Mouse (Mus musculus) midbrain, embryonic 15.5 days (tissue): ENCODE measurements around the gene Mcl1. TPM values are rescaled to one million over a fixed set of nuclear protein-coding genes. Genes with fewer than 3 reads are reported as not detected.
"Not testable (repeated sequence)": the region's sequence is repeated elsewhere in the genome, so short reads cannot be mapped to it uniquely, and the experiment has no call there.

Experiments
- ATAC-seq: fragments of 200-750 bp; cut with Nextera tagmentation; replicated peaks from 2 replicates; pipeline ENCODE4 v1.8.0; 2017; ENCODE audit warnings: moderate TSS enrichment
- H3K27ac ChIP-seq: fragments of 300-500 bp; sonication (generic); 2 replicates; pipeline ENCODE4 v1.5.1; 2015; ENCODE audit warnings: mild to moderate bottlenecking, inconsistent platforms
- H3K27me3 ChIP-seq: fragments of 300-500 bp; sonication (generic); replicated peaks from 2 replicates; pipeline ENCODE4 v1.6.1; 2015; ENCODE audit warnings: inconsistent platforms
- H3K36me3 ChIP-seq: fragments of 300-500 bp; sonication (generic); replicated peaks from 2 replicates; pipeline ENCODE4 v1.6.1; 2015; ENCODE audit warnings: inconsistent platforms
- H3K4me1 ChIP-seq: fragments of 300-500 bp; sonication (generic); 2 replicates; pipeline ENCODE4 v1.6.1; 2015; ENCODE audit warnings: inconsistent platforms
- H3K4me2 ChIP-seq: fragments of 300-500 bp; sonication (generic); 2 replicates; pipeline ENCODE4 v1.6.1; 2015; ENCODE audit warnings: inconsistent platforms, mild to moderate bottlenecking, moderate library complexity
- H3K4me3 ChIP-seq: fragments of 300-500 bp; sonication (generic); 2 replicates; pipeline ENCODE4 v1.5.1; 2015; ENCODE audit warnings: mild to moderate bottlenecking, inconsistent platforms
- H3K9ac ChIP-seq: fragments of 300-500 bp; sonication (generic); 2 replicates; pipeline ENCODE4 v1.6.1; 2015; ENCODE audit warnings: mild to moderate bottlenecking, inconsistent platforms
- H3K9me3 ChIP-seq: fragments of 300-500 bp; sonication (generic); 2 replicates; pipeline ENCODE4 v1.6.1; 2016; ENCODE audit warnings: inconsistent platforms
- WGBS: fragments of 180-500 bp; shearing (Covaris S2); methylation state at CpG from one replicate; pipeline ENCODE4 v1.1.7; 2015; ENCODE audit warnings: mixed read lengths; 5-methylcytosine and 5-hydroxymethylcytosine counted together
- polyA plus RNA-seq: library from polyadenylated mRNA; unstranded; fragments of >200 nt; fragmentation: Nextera tagmentation; extraction: Ambion mirVana; gene quantifications from 2 replicates; pipeline ENCODE4 v1.2.1, GENCODE M21; 2015

The Mcl1 gene
- polyA plus RNA-seq, 1 experiment from 2014 or later = 47.8 TPM

GRCm38 (mm10) chr3:95662724-95663449 is 4.3 kb downstream of the Mcl1 start:
- no peak overlapping the region for H3K9ac ChIP-seq
- H3K36me3 ChIP-seq = no peaks in the 10 kb centered on the region; the same call in 1 of the 2 replicates
- no peaks in the 10 kb centered on the region for H3K9me3 ChIP-seq
- H3K4me2 ChIP-seq = peak overlapping the region; percentile 12; the same call in 1 of the 2 replicates
- no peak for ATAC-seq
- peaks cover 49% of the 10 kb centered on the region for H3K4me1 ChIP-seq
- no peaks in the 10 kb centered on the region for H3K27me3 ChIP-seq
- no peak overlapping the region for H3K4me3 ChIP-seq
- whole genome bisulfite sequencing = 88% methylated on average over 7 of the region's 7 CpGs
- H3K27ac ChIP-seq = no peak overlapping the region

GRCm38 (mm10) chr3:95663486-95663885 is 4.9 kb downstream of the Mcl1 start:
- ATAC-seq = no peak
- peaks cover 47% of the 10 kb centered on the region for H3K4me1 ChIP-seq
- H3K27ac ChIP-seq = no peak overlapping the region
- 90% methylated on average over 2 of the region's 2 CpGs for WGBS
- no peak overlapping the region for H3K9ac ChIP-seq
- no peaks in the 10 kb centered on the region for H3K9me3 ChIP-seq
- H3K4me3 ChIP-seq = no peak overlapping the region
- H3K4me2 ChIP-seq = no peak overlapping the region
- no peaks in the 10 kb centered on the region for H3K27me3 ChIP-seq
- no peaks in the 10 kb centered on the region; the same call in 1 of the 2 replicates for H3K36me3 ChIP-seq

GRCm38 (mm10) chr3:95663969-95664608 is 5.5 kb downstream of the Mcl1 start:
- no peaks in the 10 kb centered on the region; the same call in 1 of the 2 replicates for H3K36me3 ChIP-seq
- no peak overlapping the region for H3K9ac ChIP-seq
- ATAC-seq = no peak
- no peak overlapping the region for H3K4me3 ChIP-seq
- H3K27me3 ChIP-seq = no peaks in the 10 kb centered on the region
- H3K9me3 ChIP-seq = no peaks in the 10 kb centered on the region
- H3K4me2 ChIP-seq = no peak overlapping the region
- no peak overlapping the region for H3K27ac ChIP-seq
- WGBS = 92% methylated on average over 3 of the region's 3 CpGs
- peaks cover 47% of the 10 kb centered on the region for H3K4me1 ChIP-seq

- WGBS = 90% methylated on average over 4 of the region's 4 CpGs
- no peak for ATAC-seq
- no peak overlapping the region for H3K4me3 ChIP-seq
- no peak overlapping the region for H3K4me2 ChIP-seq
- no peaks in the 10 kb centered on the region for H3K9me3 ChIP-seq
- H3K27ac ChIP-seq = no peak overlapping the region
- H3K4me1 ChIP-seq = peaks cover 47% of the 10 kb centered on the region
- H3K36me3 ChIP-seq = no peaks in the 10 kb centered on the region; the same call in 1 of the 2 replicates
- H3K27me3 ChIP-seq = no peaks in the 10 kb centered on the region
- no peak overlapping the region for H3K9ac ChIP-seq
These were observed 6.4 kb downstream of the Mcl1 start for GRCm38 (mm10) chr3:95664940-95665352.

GRCm38 (mm10) chr3:95666124-95666844 is 7.7 kb downstream of the Mcl1 start:
- 78% methylated on average over 6 of the region's 6 CpGs for WGBS
- no peak for ATAC-seq
- Histone ChIP-seq H3K4me1 (peaks cover 35% of the 10 kb centered on the region), H3K27ac (no peak overlapping the region), H3K9me3 (no peaks in the 10 kb centered on the region), H3K27me3 (no peaks in the 10 kb centered on the region), H3K36me3 (no peaks in the 10 kb centered on the region; the same call in 1 of the 2 replicates), H3K9ac (no peak overlapping the region), H3K4me2 (no peak overlapping the region), H3K4me3 (no peak overlapping the region)

GRCm38 (mm10) chr3:95667521-95667920 is 8.9 kb downstream of the Mcl1 start:
- no peak overlapping the region for H3K4me2 ChIP-seq
- H3K9me3 ChIP-seq = no peaks in the 10 kb centered on the region
- peaks cover 23% of the 10 kb centered on the region for H3K4me1 ChIP-seq
- ATAC-seq = no peak
- 75% methylated on average over 4 of the region's 4 CpGs for WGBS
- H3K4me3 ChIP-seq = no peak overlapping the region
- no peaks in the 10 kb centered on the region for H3K27me3 ChIP-seq
- H3K9ac ChIP-seq = no peak overlapping the region
- H3K27ac ChIP-seq = peak overlapping the region; percentile 40
- peaks cover 2% of the 10 kb centered on the region; the same call in 1 of the 2 replicates for H3K36me3 ChIP-seq

- Histone ChIP-seq H3K9me3 (no peaks in the 10 kb centered on the region), H3K4me2 (no peak overlapping the region), H3K36me3 (peaks cover 2% of the 10 kb centered on the region; the same call in 1 of the 2 replicates), H3K27ac (peak overlapping the region; percentile 40), H3K4me3 (no peak overlapping the region), H3K9ac (no peak overlapping the region), H3K4me1 (peaks cover 18% of the 10 kb centered on the region), H3K27me3 (no peaks in the 10 kb centered on the region)
- whole genome bisulfite sequencing = 46% methylated on average over 7 of the region's 7 CpGs
- no peak for ATAC-seq
These were observed 9.4 kb downstream of the Mcl1 start for GRCm38 (mm10) chr3:95668026-95668425.

GRCm38 (mm10) chr3:95668589-95669308 is 10.2 kb downstream of the Mcl1 start:
- no peak overlapping the region for H3K4me2 ChIP-seq
- H3K27me3 ChIP-seq = no peaks in the 10 kb centered on the region
- no peak for ATAC-seq
- no peak overlapping the region for H3K9ac ChIP-seq
- no peak overlapping the region for H3K4me3 ChIP-seq
- H3K4me1 ChIP-seq = peaks cover 11% of the 10 kb centered on the region; the same call in 1 of the 2 replicates
- peaks cover 2% of the 10 kb centered on the region; the same call in 1 of the 2 replicates for H3K36me3 ChIP-seq
- 84% methylated on average over 7 of the region's 7 CpGs for WGBS
- H3K27ac ChIP-seq = peak overlapping the region; percentile 40; the same call in 1 of the 2 replicates
- H3K9me3 ChIP-seq = no peaks in the 10 kb centered on the region

GRCm38 (mm10) chr3:95669309-95669665 is 10.7 kb downstream of the Mcl1 start:
- H3K36me3 ChIP-seq = peaks cover 2% of the 10 kb centered on the region; the same call in 1 of the 2 replicates
- no peak for ATAC-seq
- H3K4me2 ChIP-seq = no peak overlapping the region
- peaks cover 6% of the 10 kb centered on the region; the same call in 1 of the 2 replicates for H3K4me1 ChIP-seq
- H3K27ac ChIP-seq = no peak overlapping the region
- no peak overlapping the region for H3K4me3 ChIP-seq
- no peaks in the 10 kb centered on the region for H3K9me3 ChIP-seq
- H3K27me3 ChIP-seq = no peaks in the 10 kb centered on the region
- no peak overlapping the region for H3K9ac ChIP-seq
- WGBS = 95% methylated on average over 3 of the region's 3 CpGs

- WGBS = 98% methylated on average over 3 of the region's 3 CpGs
- H3K27me3 ChIP-seq, H3K27ac ChIP-seq, H3K9ac ChIP-seq, H3K4me1 ChIP-seq, H3K9me3 ChIP-seq, H3K4me2 ChIP-seq, ATAC-seq, H3K4me3 ChIP-seq, H3K36me3 ChIP-seq: not testable (repeated sequence)
These were observed 11.8 kb downstream of the Mcl1 start for GRCm38 (mm10) chr3:95670419-95670818.

GRCm38 (mm10) chr3:95671201-95671600 is 12.6 kb downstream of the Mcl1 start:
- Histone ChIP-seq H3K4me3 (no peak overlapping the region), H3K4me2 (no peak overlapping the region), H3K9ac (no peak overlapping the region), H3K4me1 (0 out of 2 replicates have a peak, but pooled peaks cover 5% of the 10 kb centered on the region), H3K27ac (no peak overlapping the region), H3K36me3 (0 out of 2 replicates have a peak, but pooled peaks cover 2% of the 10 kb centered on the region), H3K9me3 (no peaks in the 10 kb centered on the region), H3K27me3 (no peaks in the 10 kb centered on the region)
- no peak for ATAC-seq
- WGBS = 96% methylated on average over 5 of the region's 5 CpGs
